Mouse (Mus musculus) ES-Bruce4 (cell line): ENCODE data around the gene Rps6ka5. TPM values are rescaled to one million over a fixed set of nuclear protein-coding genes. Genes with fewer than 3 reads are reported as not detected.

Experiments used
- H3K27ac ChIP-seq: 2 replicates; pipeline ENCODE4 v1.5.1; 2012; ENCODE audit warnings: low read length, inconsistent platforms; ENCODE audit not compliant: insufficient read depth
- H3K27me3 ChIP-seq: 2 replicates; pipeline ENCODE4 v1.6.1; 2012; ENCODE audit warnings: mild to moderate bottlenecking, low read length, inconsistent platforms; ENCODE audit not compliant: control insufficient read depth, poor library complexity, insufficient read depth, severe bottlenecking
- H3K36me3 ChIP-seq: 2 replicates; pipeline ENCODE4 v1.6.1; 2012; ENCODE audit warnings: inconsistent platforms, mild to moderate bottlenecking, low read length, moderate library complexity; ENCODE audit not compliant: control insufficient read depth, poor library complexity, insufficient read depth, severe bottlenecking
- H3K4me1 ChIP-seq: one replicate; pipeline ENCODE4 v1.8.1; 2011; ENCODE audit warnings: low read length; ENCODE audit not compliant: control insufficient read depth, insufficient read depth
- H3K4me3 ChIP-seq: 2 replicates; pipeline ENCODE4 v1.5.1; 2011; ENCODE audit warnings: low read depth, mild to moderate bottlenecking, low read length
- H3K9ac ChIP-seq: 2 replicates; pipeline ENCODE4 v1.6.1; 2012; ENCODE audit warnings: low read depth, mild to moderate bottlenecking, inconsistent platforms; ENCODE audit not compliant: poor library complexity, severe bottlenecking
- H3K9me3 ChIP-seq: replicated peaks from 2 replicates; pipeline ENCODE4 v1.6.1; 2012; ENCODE audit warnings: mild to moderate bottlenecking, low read length, inconsistent platforms; ENCODE audit not compliant: control insufficient read depth, poor library complexity, insufficient read depth, severe bottlenecking
- CTCF ChIP-seq: IDR thresholded peaks from one replicate; pipeline ENCODE4 v1.8.1; 2011; ENCODE audit warnings: low read depth, low read length
- EP300 ChIP-seq: IDR thresholded peaks from 2 replicates; pipeline ENCODE4 v1.6.1; 2011; ENCODE audit warnings: low read depth, low read length; ENCODE audit not compliant: insufficient read depth
- POLR2A ChIP-seq: IDR thresholded peaks from one replicate; pipeline ENCODE4 v1.8.1; 2011; ENCODE audit warnings: low read length; ENCODE audit not compliant: insufficient read depth
- polyA plus RNA-seq: library from polyadenylated mRNA; stranded (reverse); fragments of >200 nt; gene quantifications from 2 replicates; pipeline ENCODE4 v1.2.4, GENCODE M21; 2011; ENCODE audit warnings: low read depth; ENCODE audit not compliant: missing spikeins, insufficient read depth, insufficient read length

Rps6ka5 gene
- polyA plus RNA-seq, 1 experiment, result 13.2 TPM

DNA sequence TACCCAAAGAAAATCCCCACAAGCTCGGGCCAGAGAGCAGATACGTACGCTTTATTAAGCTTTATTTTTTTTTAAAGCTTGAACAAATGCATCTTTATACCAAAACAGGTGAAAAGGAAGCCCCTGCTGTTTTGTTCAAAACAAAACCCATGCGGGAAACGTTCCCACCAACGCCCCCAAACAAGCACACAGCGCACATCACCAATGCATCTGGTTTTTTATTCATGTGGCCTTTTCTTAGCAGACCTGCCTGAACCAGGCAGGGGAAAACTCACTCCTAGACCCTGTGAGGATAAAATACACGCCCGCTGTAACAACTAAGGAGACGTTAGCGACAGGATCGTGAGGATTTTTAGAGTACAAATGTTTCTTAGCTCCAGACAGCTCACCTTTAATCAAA is 191.8 kb downstream of the Rps6ka5 start:
- peaks cover 10% of the 10 kb centered on the region for H3K4me1 ChIP-seq
- no peaks in the 10 kb centered on the region for H3K9me3 ChIP-seq
- peak overlapping the region; percentile 30; the same call in 1 of the 2 replicates for H3K4me3 ChIP-seq
- no peaks in the 10 kb centered on the region for H3K27me3 ChIP-seq
- no peaks in the 10 kb centered on the region for H3K36me3 ChIP-seq
- H3K9ac ChIP-seq, result peak overlapping the region; percentile 79
- H3K27ac ChIP-seq, result peak overlapping the region; percentile 90
- TF ChIP-seq EP300, result no peak
- TF ChIP-seq POLR2A, result no peak
- TF ChIP-seq CTCF, result no peak

DNA sequence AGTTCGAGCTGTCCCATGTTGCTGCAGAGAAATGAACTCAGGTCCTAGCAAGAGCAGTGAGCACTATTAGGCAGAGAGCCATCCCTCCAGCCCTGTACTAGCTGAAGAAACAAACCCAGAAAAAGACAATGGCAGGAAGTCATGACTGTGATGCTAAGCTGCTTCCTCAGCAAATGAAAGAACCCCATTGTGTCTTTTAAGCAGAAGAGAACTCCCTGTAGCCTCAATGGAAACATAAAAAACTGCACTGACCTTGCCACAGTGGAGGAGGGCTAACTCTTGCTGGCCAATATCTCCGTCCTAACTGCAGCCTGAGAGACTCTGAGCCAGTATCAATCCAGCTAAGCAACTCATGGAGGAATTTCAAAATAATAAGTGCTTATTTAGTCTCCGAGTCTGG is 192.8 kb downstream of the Rps6ka5 start:
- 0 out of 2 replicates have a peak overlapping the region, but pooled peaks have one; percentile 79 for H3K9ac ChIP-seq
- peak overlapping the region; percentile 90 for H3K27ac ChIP-seq
- no peaks in the 10 kb centered on the region for H3K9me3 ChIP-seq
- peaks cover 11% of the 10 kb centered on the region for H3K4me1 ChIP-seq
- H3K36me3 ChIP-seq, result no peaks in the 10 kb centered on the region
- TF ChIP-seq POLR2A, result no peak
- TF ChIP-seq CTCF, result no peak
- 0 out of 2 replicates have a peak, but pooled peaks have one; percentile 26 for TF ChIP-seq EP300
- H3K4me3 ChIP-seq, result no peak overlapping the region
- H3K27me3 ChIP-seq, result no peaks in the 10 kb centered on the region

DNA sequence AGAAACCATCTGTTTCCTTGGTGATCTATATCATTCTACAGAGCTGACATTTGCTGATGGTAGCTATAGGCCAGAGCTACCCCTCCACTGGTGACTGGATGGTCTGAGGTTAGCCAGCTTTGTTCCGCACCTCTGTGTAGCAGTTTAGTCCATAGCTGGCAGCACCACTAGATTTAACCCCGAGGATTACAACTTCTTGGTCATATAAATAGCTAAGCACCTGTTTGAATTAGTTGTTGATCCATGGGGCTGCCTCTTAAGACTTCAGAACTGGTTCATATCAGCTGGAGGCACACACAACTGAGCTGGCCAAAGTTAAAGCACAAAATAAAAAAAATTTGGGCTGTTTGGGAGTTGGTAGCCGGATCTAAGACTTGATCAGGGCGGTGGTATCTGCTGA is 193.6 kb downstream of the Rps6ka5 start:
- Histone ChIP-seq H3K36me3 (no peaks in the 10 kb centered on the region), H3K9ac (peak overlapping the region; percentile 20; the same call in 1 of the 2 replicates), H3K4me1 (peaks cover 13% of the 10 kb centered on the region), H3K9me3 (no peaks in the 10 kb centered on the region), H3K27ac (peak overlapping the region; percentile 83), H3K4me3 (no peak overlapping the region), H3K27me3 (no peaks in the 10 kb centered on the region)
- no peak for TF ChIP-seq EP300
- no peak for TF ChIP-seq CTCF
- no peak for TF ChIP-seq POLR2A

DNA sequence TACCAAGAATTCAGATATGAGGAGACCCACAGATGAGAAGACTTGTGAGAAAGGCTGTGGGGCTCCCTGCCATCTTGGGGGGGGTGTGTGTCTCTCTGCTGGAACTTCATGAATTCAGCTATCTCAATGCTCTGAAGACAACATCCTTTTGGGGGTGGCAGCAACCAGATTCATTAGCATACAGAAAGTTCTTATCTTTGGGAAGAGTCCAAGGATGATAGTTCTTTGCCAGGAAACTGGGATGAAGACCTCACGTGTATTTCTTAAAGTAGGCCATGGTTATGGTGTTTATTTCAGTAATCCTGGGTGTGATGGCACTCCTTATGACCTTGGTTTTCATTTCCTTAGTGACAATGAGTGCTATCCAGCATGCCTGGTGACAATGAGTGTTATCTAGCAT is 195.0 kb downstream of the Rps6ka5 start:
- TF ChIP-seq EP300 (no peak), CTCF (no peak), POLR2A (no peak)
- Histone ChIP-seq H3K9ac (no peak overlapping the region), H3K4me1 (peaks cover 13% of the 10 kb centered on the region), H3K27ac (no peak overlapping the region), H3K4me3 (no peak overlapping the region), H3K9me3 (no peaks in the 10 kb centered on the region), H3K36me3 (no peaks in the 10 kb centered on the region), H3K27me3 (no peaks in the 10 kb centered on the region)

DNA sequence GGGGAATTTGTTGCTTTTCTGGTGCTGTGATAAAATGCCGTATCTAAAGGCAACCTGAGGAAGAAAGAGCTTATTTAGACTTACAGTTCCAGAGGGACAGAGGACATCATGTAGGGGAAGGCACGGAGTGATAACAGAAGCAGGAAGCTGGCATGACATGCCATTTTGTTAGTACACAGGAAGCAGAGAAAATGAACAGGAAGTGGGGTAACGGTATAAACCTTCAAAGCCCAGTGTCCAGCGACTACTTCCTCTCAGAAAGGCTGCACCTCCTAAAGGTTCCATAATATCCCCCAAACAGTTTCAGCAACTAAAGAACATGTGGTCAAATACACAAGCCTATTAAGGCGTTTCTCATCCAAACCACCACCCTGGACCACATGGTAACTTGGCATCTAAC is 195.9 kb downstream of the Rps6ka5 start:
- no peaks in the 10 kb centered on the region for H3K36me3 ChIP-seq
- no peaks in the 10 kb centered on the region for H3K27me3 ChIP-seq
- no peak overlapping the region for H3K9ac ChIP-seq
- H3K9me3 ChIP-seq, result no peaks in the 10 kb centered on the region
- H3K27ac ChIP-seq, result no peak overlapping the region
- peaks cover 9% of the 10 kb centered on the region for H3K4me1 ChIP-seq
- no peak overlapping the region for H3K4me3 ChIP-seq
- no peak for TF ChIP-seq CTCF
- TF ChIP-seq EP300, result no peak
- TF ChIP-seq POLR2A, result no peak

GRCm38 (mm10) chr12:100529651-100530050 is 197.1 kb downstream of the Rps6ka5 start:
- Histone ChIP-seq H3K4me3 (no peak overlapping the region), H3K9ac (no peak overlapping the region), H3K36me3 (no peaks in the 10 kb centered on the region), H3K4me1 (peaks cover 12% of the 10 kb centered on the region), H3K9me3 (no peaks in the 10 kb centered on the region), H3K27me3 (no peaks in the 10 kb centered on the region), H3K27ac (peak overlapping the region; percentile 66)
- no peak for TF ChIP-seq CTCF
- no peak for TF ChIP-seq POLR2A
- no peak for TF ChIP-seq EP300
